Mouse (Mus musculus) intestine, embryonic 15.5 days (tissue): ENCODE measurements around the gene Svs3b. TPM values are rescaled to one million over a fixed set of nuclear protein-coding genes. Genes with fewer than 3 reads are reported as not detected.

Experiments
- polyA plus RNA-seq: library from polyadenylated mRNA; unstranded; fragments of >200 nt; fragmentation: Nextera tagmentation; extraction: Ambion mirVana; gene quantifications from 2 replicates; pipeline ENCODE4 v1.2.1, GENCODE M21; 2015

The Svs3b gene
- polyA plus RNA-seq, 1 experiment from 2014 or later: not detected

Other genes with a start within 250 kb of the Svs3b start
- gene Pabpc1l, start 231.2 kb downstream of the Svs3b start, polyA plus RNA-seq: 0.82 and 1.3 TPM in 2 replicates
- 18.0 and 19.9 TPM in 2 replicates for gene Stk4, start 186.3 kb downstream of the Svs3b start, polyA plus RNA-seq
- gene Tomm34, start 185.5 kb downstream of the Svs3b start, polyA plus RNA-seq: 52.8 and 55.4 TPM in 2 replicates
- gene Kcns1, start 85.5 kb downstream of the Svs3b start, polyA plus RNA-seq: 0.15 and 0.29 TPM in 2 replicates
- gene Wfdc5, start 73.9 kb downstream of the Svs3b start, polyA plus RNA-seq: not detected in 2 replicates
- gene Wfdc12, start 66.0 kb downstream of the Svs3b start, polyA plus RNA-seq: not detected in 2 replicates
- gene Wfdc15a, start 56.5 kb downstream of the Svs3b start, polyA plus RNA-seq: not detected in 2 replicates
- gene Wfdc15b, start 35.0 kb downstream of the Svs3b start, polyA plus RNA-seq: 27.0 and 32.1 TPM in 2 replicates
- gene Svs2, start 18.2 kb downstream of the Svs3b start, polyA plus RNA-seq: not detected in 2 replicates
- not detected in 2 replicates for gene Svs4, start 21.8 kb upstream of the Svs3b start, polyA plus RNA-seq
- not detected in 2 replicates for gene Svs3a, start 32.6 kb upstream of the Svs3b start, polyA plus RNA-seq
- not detected in 2 replicates for gene Svs6, start 60.1 kb upstream of the Svs3b start, polyA plus RNA-seq
- not detected in 2 replicates for gene Svs5, start 76.1 kb upstream of the Svs3b start, polyA plus RNA-seq
- gene Slpi, start 132.5 kb upstream of the Svs3b start, polyA plus RNA-seq: 2.1 and 2.8 TPM in 2 replicates
- gene Rbpjl, start 146.5 kb upstream of the Svs3b start, polyA plus RNA-seq: 16.1 and 40.7 TPM in 2 replicates
- 9.3 and 11.0 TPM in 2 replicates for gene Matn4, start 148.5 kb upstream of the Svs3b start, polyA plus RNA-seq
- 120 and 126 TPM in 2 replicates for gene Sdc4, start 187.2 kb upstream of the Svs3b start, polyA plus RNA-seq
- 51.1 and 61.9 TPM in 2 replicates for gene Sys1, start 200.3 kb upstream of the Svs3b start, polyA plus RNA-seq
- 9.4 and 18.5 TPM in 2 replicates for gene Gm20458, start 204.3 kb upstream of the Svs3b start, polyA plus RNA-seq
- not detected in 2 replicates for gene Trp53tg5, start 217.1 kb upstream of the Svs3b start, polyA plus RNA-seq
- gene Dbndd2, start 229.5 kb upstream of the Svs3b start, polyA plus RNA-seq: 4.7 and 14.8 TPM in 2 replicates
- 62.7 and 65.7 TPM in 2 replicates for gene Pigt, start 240.9 kb upstream of the Svs3b start, polyA plus RNA-seq